Mouse (Mus musculus) ovary, postnatal 14 days (tissue): ENCODE measurements at regions not wholly inside any gene's neighbourhood (a gene's known extent, or its start where the extent isn't known, plus 50 kb on each side); places are given as distances from the start of the nearest gene placed in this dataset.

ENCODE experiments used
- DNase-seq: peaks from one replicate; pipeline ENCODE4 v3.0.0; 2022; ENCODE audit warnings: low spot score

- DNase-seq, result no peak
Observed at GRCm38 (mm10) chr13:101883177-101883576, 115.2 kb upstream of the Pik3r1 start.

- no peak for DNase-seq
Observed at GRCm38 (mm10) chr13:101884752-101885151, 116.7 kb upstream of the Pik3r1 start.

DNA sequence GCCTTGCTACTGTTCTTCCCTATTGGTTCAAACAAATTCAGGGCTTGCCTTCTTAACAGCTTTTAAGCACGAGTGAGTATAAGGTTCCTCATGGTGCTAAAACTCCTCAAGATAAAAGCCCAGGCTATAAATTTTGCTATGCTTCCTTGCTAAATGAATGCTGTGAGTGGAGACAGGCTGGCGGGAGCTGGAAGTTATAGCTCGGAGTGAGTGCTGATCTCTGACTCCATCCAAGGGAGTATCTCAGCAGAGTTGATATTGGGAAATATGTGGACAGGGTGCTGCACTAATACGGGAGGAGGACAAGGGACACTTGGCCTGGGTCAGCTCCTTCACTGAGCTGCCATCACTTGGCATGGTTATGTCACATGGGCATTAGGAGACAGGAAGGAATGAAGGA is 123.5 kb upstream of the Pik3r1 start:
- DNase-seq, result no peak

- no peak for DNase-seq
Observed at GRCm38 (mm10) chr13:101893035-101893600, 125.1 kb upstream of the Pik3r1 start.

DNA sequence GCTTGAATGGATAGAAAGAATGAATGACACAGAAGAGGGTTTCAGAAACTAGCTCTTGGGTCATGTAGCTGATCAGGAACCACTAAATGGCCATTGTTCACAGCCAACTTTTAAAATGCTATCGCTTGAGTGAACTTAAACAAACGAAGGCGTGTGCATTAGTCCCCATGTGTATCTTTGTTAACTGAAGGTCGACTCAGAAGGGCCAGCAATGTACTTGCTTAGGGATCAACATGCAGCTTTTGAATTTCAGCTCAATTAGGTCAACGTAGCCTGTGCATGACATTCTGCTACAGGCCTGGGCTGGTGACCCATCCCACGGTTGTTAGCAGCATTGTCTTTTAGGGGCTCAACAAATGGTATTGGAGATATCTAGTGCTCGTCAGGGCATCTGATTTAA is 127.1 kb upstream of the Pik3r1 start:
- no peak for DNase-seq

GRCm38 (mm10) chr13:101895686-101896085 is 127.7 kb upstream of the Pik3r1 start:
- DNase-seq, result no peak

- DNase-seq, result no peak
Observed at GRCm38 (mm10) chr13:101896946-101897345, 128.9 kb upstream of the Pik3r1 start.

GRCm38 (mm10) chr13:101902213-101902612 is 134.2 kb upstream of the Pik3r1 start:
- no peak for DNase-seq

GRCm38 (mm10) chr13:101905909-101906676 is 138.1 kb upstream of the Pik3r1 start:
- DNase-seq, result no peak

GRCm38 (mm10) chr13:101909026-101909425 is 141.0 kb upstream of the Pik3r1 start:
- no peak for DNase-seq

- no peak for DNase-seq
Observed at GRCm38 (mm10) chr13:101910687-101911086, 142.7 kb upstream of the Pik3r1 start.

DNA sequence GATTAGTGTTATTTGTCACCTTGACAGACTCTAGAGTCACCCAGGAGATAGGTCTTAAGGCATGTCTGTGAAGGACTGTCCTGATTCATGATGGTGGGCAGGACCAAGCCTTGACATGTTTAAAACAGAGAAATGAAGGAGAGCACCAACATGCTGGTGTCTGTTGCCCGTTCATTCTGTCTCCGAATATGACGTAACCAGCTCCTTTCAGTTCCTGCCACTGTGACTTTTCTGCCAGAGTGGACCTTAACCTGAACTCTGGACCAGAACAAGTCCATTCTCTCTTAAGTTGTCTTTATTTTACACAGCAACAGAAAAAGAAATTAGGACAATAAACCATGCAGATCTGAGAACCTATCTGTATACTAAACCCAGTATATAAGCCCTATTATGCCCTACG is 146.1 kb upstream of the Pik3r1 start:
- DNase-seq, result no peak

DNA sequence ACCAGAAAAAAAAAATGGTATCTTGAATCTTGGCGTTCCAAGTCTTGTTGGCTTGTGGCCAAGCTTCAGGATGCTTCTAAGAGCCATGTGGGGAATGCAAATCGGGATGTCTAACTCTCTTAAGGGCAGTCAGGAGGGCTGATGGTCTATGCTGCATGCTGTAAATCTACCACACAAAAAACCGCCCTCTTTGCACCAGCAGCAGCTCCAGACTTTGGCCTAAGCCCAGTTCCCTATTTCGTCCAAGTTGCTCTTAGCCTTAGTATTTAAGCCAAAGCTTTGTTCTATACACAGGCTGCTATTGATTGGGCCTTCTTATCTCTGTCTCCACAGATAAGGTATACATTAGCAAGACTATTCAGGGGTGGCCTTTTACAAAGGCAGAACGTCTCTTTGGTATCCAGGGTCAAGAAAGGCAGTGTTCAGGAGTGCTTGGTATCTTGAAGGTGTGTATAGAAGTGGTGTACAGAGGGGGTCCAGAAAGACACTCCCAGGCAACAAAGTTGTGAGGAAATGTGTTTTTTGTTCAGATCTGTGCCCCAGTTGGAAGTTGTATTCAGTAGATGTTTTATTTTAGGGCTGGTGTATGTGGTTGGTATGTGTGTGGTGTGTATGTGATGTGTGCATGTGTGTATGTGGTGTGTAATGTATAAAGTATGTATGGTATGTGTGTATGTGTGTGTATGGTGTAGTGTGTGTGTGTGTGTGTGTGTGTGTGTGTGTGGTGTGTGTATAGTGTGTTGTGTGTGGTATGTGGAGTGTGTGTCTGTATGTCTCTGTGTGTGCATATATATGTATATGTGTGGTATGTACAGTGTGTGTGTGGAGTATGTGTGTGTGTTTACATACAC is 146.9 kb upstream of the Pik3r1 start:
- no peak for DNase-seq

DNA sequence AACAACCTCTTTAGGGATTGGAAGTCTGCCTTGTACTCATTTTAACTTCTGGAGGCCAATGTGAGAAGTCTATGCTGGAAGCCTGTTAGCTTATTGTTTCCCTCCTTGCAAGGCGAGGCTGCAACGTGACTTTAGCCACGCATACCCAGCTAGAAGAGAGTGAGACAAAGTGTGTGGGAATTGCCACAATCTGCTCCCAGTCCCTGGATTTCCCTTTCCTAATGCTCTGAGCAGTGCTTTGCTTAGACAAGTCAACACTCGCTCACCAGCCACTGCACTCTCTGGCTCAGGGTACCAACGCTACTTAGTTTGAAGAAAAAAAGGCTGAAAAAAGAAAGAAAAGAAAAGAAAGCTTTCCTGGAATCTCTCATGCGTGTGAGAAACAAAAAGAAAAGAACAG is 147.5 kb upstream of the Pik3r1 start:
- no peak for DNase-seq

DNA sequence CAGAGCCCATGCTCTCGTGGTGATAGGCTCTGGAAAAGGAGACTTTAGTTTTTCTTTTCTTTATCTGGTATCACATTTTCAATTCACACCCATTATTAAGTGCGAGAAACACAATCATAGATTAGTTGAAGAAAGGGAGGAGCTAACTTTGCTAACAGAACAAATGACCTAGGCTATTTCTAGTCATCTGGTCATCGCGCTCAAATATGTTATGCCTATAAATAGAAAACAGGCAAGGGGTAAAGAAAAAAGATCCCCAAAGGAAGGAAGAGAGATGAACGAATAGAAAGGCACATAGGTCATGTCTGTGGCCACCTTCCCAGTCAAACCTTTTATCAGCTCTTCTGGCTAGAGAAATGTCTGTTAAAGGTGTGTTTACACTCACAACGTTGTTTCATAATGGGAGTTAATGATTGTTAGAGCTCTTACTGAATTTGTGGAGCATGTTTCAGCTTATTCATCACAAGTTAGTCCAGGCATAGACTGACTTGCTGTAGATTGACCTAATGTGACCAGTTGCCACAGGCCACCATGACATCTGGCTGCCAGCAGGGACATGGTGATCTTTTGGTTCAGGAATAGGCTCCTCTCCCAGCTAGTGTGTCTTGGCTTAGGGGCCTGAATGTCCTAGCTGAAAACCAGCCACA is 148.1 kb upstream of the Pik3r1 start:
- DNase-seq, result no peak

- no peak for DNase-seq
Observed at GRCm38 (mm10) chr13:101916876-101917275, 148.9 kb upstream of the Pik3r1 start.

DNA sequence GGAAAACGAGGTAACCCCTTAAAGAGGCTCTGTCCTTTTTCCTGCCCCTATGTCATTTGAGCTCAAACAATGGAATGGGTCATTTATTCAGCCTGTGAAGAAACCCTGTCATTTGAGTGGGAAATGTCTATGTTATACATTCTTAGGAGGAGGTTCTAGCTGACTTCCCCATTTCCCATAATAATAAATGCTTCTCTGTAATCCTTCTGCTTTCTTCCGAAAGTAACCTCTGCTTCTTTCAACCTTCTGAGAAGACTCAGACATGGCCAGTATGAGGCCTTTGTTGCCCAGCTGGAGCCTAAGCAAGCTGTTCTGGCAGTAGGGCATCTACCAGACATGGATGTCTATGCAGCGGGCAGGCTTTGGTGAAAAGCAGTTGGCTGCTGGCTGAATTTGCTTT is 150.2 kb upstream of the Pik3r1 start:
- DNase-seq, result no peak

DNA sequence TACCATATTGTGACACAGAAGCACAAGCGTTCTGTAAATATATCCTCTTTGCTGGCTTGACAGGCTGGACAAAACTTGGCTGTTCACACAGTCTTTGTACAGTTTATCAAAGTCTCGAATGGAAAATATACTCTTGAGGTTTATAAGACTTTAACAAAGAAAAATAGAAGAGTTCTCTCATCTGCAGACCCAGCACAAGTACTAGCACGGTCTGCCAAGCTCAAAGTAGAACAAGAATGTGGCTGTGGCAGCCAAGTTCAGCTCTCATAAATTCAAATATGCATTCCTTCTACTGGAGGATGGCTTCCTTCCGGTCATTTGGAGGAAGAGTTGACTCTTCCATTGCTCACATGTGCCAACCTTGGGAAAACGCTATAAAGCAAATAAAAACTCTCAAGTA is 151.2 kb upstream of the Pik3r1 start:
- no peak for DNase-seq

DNA sequence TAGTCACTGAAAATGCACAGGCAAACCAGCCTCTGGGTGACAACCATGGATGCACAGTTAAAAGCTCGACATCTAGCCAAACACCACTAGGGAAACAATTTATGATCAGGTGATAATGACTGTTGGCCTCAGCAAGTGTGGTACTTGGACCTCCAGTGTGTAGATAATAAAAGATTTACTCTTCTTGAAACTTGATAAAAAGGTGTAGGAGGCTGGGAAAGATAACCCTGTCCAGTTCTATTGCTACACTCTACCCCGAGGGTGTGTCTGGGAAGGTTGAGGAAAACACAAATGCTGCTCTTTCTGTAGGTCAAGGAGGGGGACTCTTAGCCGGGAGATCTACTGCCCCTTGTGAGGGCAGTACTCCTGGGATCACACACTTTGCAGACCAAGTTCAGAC is 152.4 kb upstream of the Pik3r1 start:
- DNase-seq, result no peak

DNA sequence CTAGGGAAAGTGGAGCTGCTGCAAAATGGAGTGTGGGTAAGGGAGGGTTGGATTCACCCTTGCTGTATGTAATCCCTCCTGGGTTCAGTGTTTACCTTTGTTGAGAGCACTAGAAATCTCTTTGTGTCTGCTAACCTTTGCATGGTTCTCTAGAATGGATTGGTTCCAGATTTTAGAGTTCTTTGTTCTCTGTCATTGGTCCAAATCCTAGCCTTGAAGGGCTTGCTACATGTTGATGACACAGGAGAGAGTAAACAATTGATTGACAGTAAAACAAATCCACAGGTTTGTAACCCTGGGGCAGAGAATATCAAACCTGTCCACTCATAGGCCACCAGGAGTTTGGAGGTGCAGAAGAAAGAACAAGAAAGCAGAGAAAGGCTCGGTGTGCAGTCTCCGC is 156.6 kb upstream of the Pik3r1 start:
- DNase-seq, result no peak

- no peak for DNase-seq
Observed at GRCm38 (mm10) chr13:101931264-101931663, 163.2 kb upstream of the Pik3r1 start.

DNA sequence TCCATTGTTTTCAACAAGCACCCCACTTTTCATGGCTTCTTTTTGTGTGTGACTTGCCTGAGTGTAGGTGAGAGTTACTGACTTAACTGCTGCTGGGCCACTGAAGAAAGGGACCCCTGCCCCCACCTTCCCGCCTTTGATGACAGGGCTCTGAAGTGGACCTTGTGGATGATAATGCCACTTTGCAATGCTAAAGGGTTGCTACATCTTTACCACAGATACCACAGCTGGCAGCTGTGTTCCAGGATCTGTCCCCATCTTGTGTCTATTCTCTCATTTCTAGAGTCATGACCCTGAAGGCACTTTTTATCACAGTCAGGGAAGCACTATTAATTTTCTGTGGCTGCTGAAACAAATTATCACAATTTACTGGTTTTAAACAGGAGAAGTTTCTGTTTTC is 163.9 kb upstream of the Pik3r1 start:
- DNase-seq, result no peak

- no peak for DNase-seq
Observed at GRCm38 (mm10) chr13:101935843-101936242, 167.8 kb upstream of the Pik3r1 start.
